Mouse (Mus musculus) lung, postnatal 36 days (tissue): Measurements from ENCODE around the gene Scyl3.
A peak's percentile ranks its signal among the peaks of the same experiment; 100 is the strongest.

Source experiments
- DNase-seq: peaks from one replicate; pipeline ENCODE4 v3.0.0; 2022; ENCODE audit warnings: mixed read lengths

Scyl3 gene

DNA sequence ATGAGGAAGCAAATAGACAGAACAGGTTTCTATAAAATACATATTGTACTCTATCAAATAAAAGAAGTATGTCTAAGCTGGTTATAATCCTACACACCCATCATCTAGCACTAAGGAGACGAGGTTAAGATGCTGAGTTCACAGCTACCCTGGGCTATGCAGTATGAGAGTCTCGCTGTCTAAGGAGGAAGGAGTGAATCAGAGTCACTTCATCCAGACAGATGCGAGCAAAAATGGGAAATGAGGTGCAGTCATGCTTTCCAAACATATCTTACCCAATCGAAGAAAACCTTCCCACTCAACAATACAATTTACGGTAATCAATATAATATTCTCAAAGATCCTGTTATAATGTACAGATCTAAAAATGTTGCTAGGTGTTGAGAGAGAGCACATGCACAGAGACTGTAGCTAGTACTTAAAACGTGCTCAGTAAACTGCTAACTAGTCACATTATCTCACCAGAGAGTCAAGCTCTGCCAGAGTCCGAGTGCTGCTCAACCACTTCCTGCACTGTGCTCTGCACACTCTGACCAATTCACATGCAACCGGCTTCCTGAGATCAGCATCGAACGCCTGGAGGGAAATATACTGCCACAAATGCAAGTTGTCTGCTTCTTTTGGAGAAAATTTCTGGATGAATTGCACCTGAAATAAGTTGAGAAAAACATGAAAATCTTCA, 35.2 kb downstream of the Scyl3 start:
- no peak for DNase-seq

DNA sequence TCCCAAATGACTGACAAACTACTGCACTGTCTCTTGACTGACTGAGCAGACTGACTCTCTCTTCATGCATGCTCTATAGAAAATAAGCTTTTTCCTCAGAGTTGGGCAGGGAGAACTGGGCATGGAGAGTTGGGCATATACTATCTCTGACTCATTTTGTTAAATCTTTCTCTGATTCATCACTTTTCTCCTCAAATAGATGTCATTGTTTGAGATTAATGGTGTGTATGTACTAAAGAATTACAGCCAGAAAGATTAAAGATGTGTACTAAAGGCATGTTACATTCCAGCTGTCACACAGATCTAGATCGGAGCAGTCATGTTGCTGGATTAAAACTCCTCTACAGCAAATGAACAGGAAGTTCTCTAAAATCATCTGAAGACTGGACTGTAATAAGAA, 45.6 kb downstream of the Scyl3 start:
- no peak for DNase-seq

DNA sequence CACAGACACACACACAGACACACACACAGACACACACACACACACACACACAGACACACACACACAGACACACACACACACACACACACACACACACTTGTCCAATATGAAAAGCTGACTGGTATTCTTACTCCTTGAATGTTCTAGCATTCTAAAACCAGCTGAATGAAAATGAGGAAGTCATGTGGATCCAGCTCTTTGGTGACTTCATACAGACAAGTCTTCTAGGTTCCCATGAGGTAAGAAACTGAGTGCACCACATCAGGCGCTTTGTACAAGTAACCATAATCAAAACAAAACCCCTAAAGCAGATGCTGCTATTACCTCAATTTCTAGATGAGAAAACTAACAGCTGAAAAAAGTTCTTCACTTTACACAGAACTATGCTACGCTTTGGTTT, 46.2 kb downstream of the Scyl3 start:
- no peak for DNase-seq

DNA sequence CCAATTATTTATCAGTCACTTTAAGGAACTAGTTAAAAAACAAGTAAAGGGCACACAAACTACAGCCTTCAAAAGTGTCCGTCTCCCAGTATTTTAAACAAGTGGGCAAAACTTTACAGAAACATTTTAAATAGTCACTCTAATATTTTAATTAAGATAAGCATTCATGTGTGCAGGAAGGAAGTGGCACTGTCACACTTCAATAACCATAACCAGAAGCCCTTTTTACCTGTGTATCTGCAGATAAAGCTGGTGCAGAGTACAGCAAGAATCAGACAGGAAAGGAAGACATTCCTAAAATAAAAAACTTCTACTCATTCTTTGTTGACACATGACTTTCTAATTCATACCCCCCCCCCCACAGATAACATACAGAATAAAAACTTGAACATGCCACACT, 47.6 kb downstream of the Scyl3 start:
- no peak for DNase-seq

DNA sequence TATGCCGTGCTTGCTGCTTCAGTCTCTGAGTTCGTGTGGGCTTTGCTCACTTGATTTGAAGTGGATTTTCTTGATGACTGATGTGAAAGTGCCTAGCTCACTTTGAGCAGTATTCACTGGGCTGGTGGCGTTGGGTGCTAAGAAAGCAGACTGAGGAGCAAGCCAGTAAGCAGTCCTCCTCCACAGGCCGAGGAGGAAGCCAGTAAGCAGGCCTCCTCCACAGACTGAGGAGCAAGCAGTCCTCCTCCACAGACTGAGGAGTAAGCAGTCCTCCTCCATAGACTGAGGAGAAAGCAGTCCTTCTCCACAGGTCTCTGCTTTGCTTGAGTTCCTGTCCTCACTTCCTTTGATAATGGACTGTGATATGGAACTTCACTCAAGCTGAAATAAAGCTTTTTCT, 63.5 kb downstream of the Scyl3 start:
- no peak for DNase-seq

DNA sequence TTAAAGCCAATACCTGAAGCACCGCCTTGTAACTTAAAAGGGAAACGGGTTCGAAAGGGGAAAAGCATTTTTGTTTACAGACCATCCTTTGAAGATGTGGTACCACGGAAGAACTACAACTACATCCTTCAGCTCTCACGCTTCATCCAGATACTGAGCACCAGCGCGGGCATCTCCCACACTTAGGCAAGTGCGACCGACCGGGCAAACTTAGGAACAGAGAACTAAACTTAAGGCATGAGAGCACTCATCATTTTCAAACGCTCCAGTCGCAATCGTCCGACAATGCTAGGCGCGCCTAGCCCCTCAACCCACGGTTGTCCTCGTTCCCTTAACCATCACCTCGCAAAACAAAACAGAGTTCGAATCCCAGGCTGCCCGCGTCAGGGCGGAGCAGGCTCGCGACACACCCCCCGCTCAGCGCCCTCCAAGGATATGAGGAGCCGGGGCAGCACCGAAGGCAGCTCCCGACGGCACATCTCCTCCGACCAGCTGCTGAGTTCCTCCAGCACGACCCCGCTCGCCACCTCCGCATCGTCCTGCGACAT, 65.3 kb downstream of the Scyl3 start:
- no peak for DNase-seq

DNA sequence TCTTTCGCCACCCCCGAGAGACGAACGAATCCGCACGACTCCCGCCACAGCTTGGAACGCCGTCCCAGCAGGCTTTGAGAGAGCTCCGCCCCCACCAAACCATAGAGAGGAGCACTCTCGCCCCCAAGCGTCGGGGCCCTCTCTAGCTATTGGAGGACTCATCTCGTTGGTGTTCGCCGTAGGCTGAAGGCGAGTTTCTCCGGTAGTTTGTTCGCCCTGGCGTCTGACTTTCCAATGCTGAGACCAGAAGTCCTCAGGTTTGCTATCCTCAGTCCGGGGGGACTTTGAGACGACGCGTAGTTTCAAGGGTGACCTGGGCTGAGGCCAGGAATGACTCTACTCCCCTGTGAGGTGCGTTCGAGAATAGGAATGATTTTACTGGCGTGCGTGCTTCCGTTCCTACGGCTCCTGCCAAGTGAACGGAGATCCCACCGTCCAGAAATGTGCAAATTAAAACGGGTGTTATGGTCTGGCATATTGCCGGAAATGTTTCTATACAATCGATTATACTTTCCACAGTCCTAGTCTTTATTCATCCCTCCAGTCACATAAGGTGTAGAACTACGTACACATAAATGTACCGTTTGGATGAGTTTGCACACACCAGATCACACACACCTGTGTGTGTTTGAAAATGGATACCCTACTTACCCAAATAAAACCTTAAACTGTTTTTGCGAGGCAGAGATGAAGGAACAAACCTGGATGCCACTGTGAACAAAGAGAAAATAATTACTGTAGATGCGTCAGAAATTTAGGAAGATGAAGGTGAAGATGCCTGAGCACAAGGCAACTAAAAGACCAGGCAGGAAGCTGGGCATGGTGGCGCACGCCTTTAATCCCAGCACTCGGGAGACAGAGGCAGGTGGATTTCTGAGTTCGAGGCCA, 66.1 kb downstream of the Scyl3 start, which contains the start of the genes BC055324 and Mettl18:
Gene BC055324, minus strand, starts transcription at position 76 of the 888 bp plus-strand sequence.
Gene Mettl18, plus strand, starts transcription at position 169 of the 888 bp plus-strand sequence.
- peak; percentile 93 for DNase-seq

DNA sequence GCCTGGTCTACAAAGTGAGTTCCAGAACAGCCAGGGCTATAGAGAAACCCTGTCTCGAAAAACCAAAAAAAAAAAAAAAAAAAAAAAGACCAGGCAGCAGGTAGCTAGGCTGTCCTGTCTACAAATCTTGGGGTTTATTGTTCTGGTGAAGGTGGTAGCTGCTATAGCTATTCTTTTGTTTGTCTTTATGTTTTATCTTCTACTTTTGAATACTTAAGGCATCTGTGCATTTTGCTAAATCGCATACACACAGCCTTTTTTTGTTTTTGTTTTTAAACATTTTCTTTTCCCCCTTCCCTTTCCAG, 66.7 kb downstream of the Scyl3 start:
- DNase-seq: no peak

DNA sequence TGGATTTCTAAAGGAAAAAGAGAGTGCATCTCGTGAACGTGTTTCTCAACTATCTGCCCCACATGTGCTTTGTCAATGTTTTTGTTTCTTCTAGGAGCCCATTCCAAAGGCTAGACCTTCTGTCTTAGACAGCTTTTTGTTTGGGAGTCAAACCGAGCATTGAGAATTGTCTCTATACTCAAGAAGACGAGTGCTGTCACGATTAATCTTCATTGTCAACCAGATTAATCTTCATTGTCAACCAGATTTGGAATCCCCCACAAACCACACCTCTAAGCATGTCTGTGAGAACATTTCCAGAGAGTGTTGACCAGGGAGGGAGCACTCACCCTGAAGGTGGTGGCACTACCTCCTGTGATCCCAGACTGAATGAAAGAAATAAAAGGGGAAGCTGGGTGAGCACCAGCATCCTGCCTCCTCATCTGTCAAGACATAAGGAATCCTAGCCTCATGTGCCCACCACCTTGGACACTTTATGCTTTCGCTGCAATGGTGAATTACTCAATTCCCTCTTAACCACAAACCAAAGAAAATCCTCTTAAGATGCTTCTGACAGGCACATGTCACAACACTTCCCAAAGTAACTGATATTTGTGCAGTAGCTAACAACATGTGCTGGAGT, 73.0 kb downstream of the Scyl3 start:
- DNase-seq: no peak

DNA sequence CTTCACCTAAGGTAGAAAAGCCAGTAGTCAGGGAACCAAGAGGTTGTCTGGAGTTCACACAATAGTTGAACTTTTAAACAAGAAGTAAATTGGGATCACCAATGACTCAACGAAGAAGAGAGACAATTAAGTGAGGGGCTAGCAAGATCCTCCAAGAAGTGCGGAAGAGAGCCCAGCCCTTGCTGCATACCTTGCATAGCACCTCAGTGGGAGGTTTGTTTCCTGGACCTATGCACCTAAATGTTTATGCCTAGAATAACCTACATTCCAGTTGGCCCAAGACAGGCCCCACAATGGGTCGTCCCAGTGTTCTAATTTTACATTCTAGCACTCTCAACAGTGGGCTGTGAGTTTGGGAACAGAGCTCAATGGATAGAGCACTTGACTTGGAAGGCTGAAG, 75.4 kb downstream of the Scyl3 start:
- no peak for DNase-seq
